Mouse (Mus musculus) liver, embryonic 14.5 days (tissue): ENCODE results near the gene Afdn. TPM values are rescaled to one million over a fixed set of nuclear protein-coding genes. Genes with fewer than 3 reads are reported as not detected.

Experiments
- ATAC-seq: fragments of 200-750 bp; cut with Nextera tagmentation; 2 replicates; pipeline ENCODE4 v1.8.0; 2017; ENCODE audit warnings: moderate number of reproducible peaks, mild to moderate bottlenecking, moderate library complexity; ENCODE audit not compliant: insufficient read depth
- DNase-seq, 3 experiments: peaks; one replicate each; pipeline ENCODE4 v3.0.0-alpha.2; 2012 to 2013; ENCODE audit warnings: low read depth in 3 of 3, low spot score in 3 of 3
- H3K27ac ChIP-seq: fragments of 300-500 bp; sonication (generic); 2 replicates; pipeline ENCODE4 v1.5.1; 2014; ENCODE audit warnings: moderate library complexity, mild to moderate bottlenecking, control low read depth, inconsistent platforms
- H3K27me3 ChIP-seq: fragments of 300-500 bp; sonication (generic); 2 replicates; pipeline ENCODE4 v1.6.1; 2014; ENCODE audit warnings: mild to moderate bottlenecking, low read length, moderate library complexity; ENCODE audit not compliant: control insufficient read depth, insufficient read depth
- H3K36me3 ChIP-seq: fragments of 300-500 bp; sonication (generic); replicated peaks from 2 replicates; pipeline ENCODE4 v1.6.1; 2014; ENCODE audit warnings: low read depth; ENCODE audit not compliant: control insufficient read depth, insufficient read depth
- H3K4me1 ChIP-seq, 2 experiments: fragments of 200-500 bp in 1 of 2; fragments of 300-500 bp in 1 of 2; sonication (generic) in 1 of 2; replicated peaks; 2 replicates each; pipeline ENCODE4 v1.6.1; 2012 to 2014; ENCODE audit warnings: antibody characterized with exemption in 1 of 2, inconsistent platforms in 1 of 2, low read length in 1 of 2; ENCODE audit not compliant: control insufficient read depth in 2 of 2, insufficient read depth in 2 of 2
- H3K4me2 ChIP-seq: fragments of 300-500 bp; sonication (generic); 2 replicates; pipeline ENCODE4 v1.6.1; 2014; ENCODE audit warnings: low read depth, mild to moderate bottlenecking, control low read depth, moderate library complexity
- H3K4me3 ChIP-seq, 2 experiments: fragments of 200-500 bp in 1 of 2; fragments of 300-500 bp in 1 of 2; sonication (generic) in 1 of 2; 2 replicates each; pipeline ENCODE4 v1.5.1; 2012 to 2014; ENCODE audit warnings: low read depth in 2 of 2, low read length in 2 of 2, mild to moderate bottlenecking in 2 of 2, control low read depth in 1 of 2, inconsistent platforms in 1 of 2, moderate library complexity in 1 of 2; ENCODE audit not compliant: insufficient read depth in 1 of 2
- H3K9ac ChIP-seq: fragments of 300-500 bp; sonication (generic); replicated peaks from 2 replicates; pipeline ENCODE4 v1.6.1; 2014; ENCODE audit warnings: mild to moderate bottlenecking, control low read depth, moderate library complexity
- H3K9me3 ChIP-seq: fragments of 300-500 bp; sonication (generic); 2 replicates; pipeline ENCODE4 v1.6.1; 2016; ENCODE audit warnings: low read length, mixed read lengths; ENCODE audit not compliant: control insufficient read depth
- CTCF ChIP-seq: IDR thresholded peaks from 2 replicates; pipeline ENCODE4 v1.5.1; 2016; ENCODE audit warnings: antibody characterized with exemption, low read depth, control low read depth
- EP300 ChIP-seq: IDR thresholded peaks from 2 replicates; pipeline ENCODE4 v1.6.1; 2016; ENCODE audit warnings: antibody characterized with exemption, low read depth
- WGBS: fragments of 180-500 bp; shearing (Covaris S2); extraction: QIAGEN DNeasy Blood & Tissue Kit; methylation state at CpG from one replicate; pipeline ENCODE4 v1.1.7; 2014; ENCODE audit not compliant: insufficient replicate concordance; 5-methylcytosine and 5-hydroxymethylcytosine counted together
- polyA plus RNA-seq, 2 experiments: library from polyadenylated mRNA; depleted of rRNA in 1 of 2; stranded (reverse) in 1 of 2; unstranded in 1 of 2; fragments of >200 nt; fragmentation: Nextera tagmentation in 1 of 2; extraction: Ambion mirVana in 1 of 2; gene quantifications; 2 replicates each; pipeline versions ENCODE4 v1.2.1 to v1.2.3; 2012 to 2014

Afdn gene
- polyA plus RNA-seq, 2 experiments: 6.4 to 7.1 TPM

DNA sequence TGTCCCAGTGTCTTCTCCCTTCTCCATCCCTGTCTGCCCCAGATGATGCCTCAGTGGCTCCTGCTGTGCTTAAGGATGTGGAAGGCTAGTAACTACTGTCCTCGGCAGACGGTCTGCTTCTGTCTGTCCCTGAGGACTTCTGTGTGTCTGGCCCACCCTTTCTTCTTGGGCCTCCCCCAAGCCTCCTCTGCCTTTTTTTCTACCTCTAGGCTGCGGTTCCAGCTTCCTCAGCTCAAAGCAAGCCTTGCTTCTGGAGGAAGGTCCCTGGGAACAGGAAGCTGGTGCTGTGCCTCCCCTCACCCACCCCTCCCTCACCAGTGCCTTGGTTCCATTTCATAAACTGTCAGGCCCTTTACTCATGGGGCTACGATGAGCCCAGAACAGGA, 28.6 kb upstream of the Afdn start:
- Histone ChIP-seq H3K9ac (no peak overlapping the region), H3K36me3 (no peaks in the 10 kb centered on the region), H3K4me1 (0 out of 4 replicates have a peak, but pooled peaks cover 0 to 3% of the 10 kb centered on the region in 2 experiments), H3K9me3 (no peaks in the 10 kb centered on the region), H3K4me3 (no peak overlapping the region), H3K4me2 (no peak overlapping the region), H3K27ac (no peak overlapping the region), H3K27me3 (no peaks in the 10 kb centered on the region)
- DNase-seq (no peak), ATAC-seq (no peak)
- no peak for TF ChIP-seq EP300
- TF ChIP-seq CTCF: no peak
- 18% methylated on average over 4 of the region's 4 CpGs for WGBS

DNA sequence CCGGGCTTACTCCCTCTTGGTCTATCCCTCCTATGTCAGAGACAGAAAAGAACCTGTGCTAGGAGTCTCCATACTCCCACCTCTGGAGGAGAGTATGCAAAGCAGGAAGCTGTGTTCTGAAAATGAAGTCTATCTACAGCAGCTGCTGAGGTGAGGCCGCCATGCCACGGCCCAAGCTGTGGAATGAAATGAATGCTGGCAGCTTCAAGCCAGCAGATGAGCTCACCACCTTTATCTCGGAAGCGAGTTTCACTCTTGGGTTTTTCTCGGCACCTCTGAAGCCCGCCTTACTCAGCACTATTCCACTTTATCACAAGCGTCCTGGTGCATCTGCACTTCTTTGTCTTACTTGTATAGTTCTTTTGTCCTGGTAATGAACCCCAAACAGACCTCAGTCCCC, 27.7 kb upstream of the Afdn start:
- ATAC-seq: no peak
- H3K4me3 ChIP-seq: no peak overlapping the region
- no peak overlapping the region for H3K4me2 ChIP-seq
- H3K4me1 ChIP-seq: 0 out of 4 replicates have a peak, but pooled peaks cover 0 to 3% of the 10 kb centered on the region in 2 experiments
- no peak overlapping the region for H3K9ac ChIP-seq
- 35% methylated on average over 8 of the region's 8 CpGs for WGBS
- no peak for TF ChIP-seq EP300
- no peak for TF ChIP-seq CTCF
- no peaks in the 10 kb centered on the region for H3K9me3 ChIP-seq
- H3K36me3 ChIP-seq: no peaks in the 10 kb centered on the region
- H3K27me3 ChIP-seq: no peaks in the 10 kb centered on the region
- DNase-seq: no peak
- H3K27ac ChIP-seq: no peak overlapping the region

DNA sequence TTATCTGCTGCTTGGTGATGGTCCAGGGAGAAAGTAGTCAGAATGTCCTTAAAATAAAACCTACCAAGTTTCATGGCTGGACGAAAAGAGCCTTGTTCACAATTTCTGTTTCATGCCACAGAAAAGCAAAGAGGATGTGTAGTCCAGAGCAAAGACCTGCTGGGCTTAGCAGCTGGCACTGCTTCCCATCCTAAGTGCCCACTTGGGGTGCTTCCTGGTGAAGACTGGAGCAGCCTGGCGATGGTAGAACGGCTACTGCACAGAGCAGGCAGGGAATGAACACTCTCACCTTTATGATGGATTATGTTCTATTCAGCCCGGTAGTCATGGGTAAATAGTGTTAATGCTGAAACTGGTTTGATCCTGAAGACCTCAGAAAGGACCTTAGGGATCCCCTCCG, 26.4 kb upstream of the Afdn start:
- no peak overlapping the region for H3K4me3 ChIP-seq
- no peaks in the 10 kb centered on the region for H3K27me3 ChIP-seq
- H3K36me3 ChIP-seq: no peaks in the 10 kb centered on the region
- DNase-seq: no peak
- 67% methylated on average over 5 of the region's 5 CpGs for WGBS
- H3K27ac ChIP-seq: no peak overlapping the region
- no peak overlapping the region for H3K4me2 ChIP-seq
- no peak overlapping the region for H3K9ac ChIP-seq
- TF ChIP-seq CTCF (no peak), EP300 (no peak)
- 0 out of 4 replicates have a peak, but pooled peaks cover 0 to 3% of the 10 kb centered on the region in 2 experiments for H3K4me1 ChIP-seq
- no peak for ATAC-seq
- no peaks in the 10 kb centered on the region for H3K9me3 ChIP-seq

DNA sequence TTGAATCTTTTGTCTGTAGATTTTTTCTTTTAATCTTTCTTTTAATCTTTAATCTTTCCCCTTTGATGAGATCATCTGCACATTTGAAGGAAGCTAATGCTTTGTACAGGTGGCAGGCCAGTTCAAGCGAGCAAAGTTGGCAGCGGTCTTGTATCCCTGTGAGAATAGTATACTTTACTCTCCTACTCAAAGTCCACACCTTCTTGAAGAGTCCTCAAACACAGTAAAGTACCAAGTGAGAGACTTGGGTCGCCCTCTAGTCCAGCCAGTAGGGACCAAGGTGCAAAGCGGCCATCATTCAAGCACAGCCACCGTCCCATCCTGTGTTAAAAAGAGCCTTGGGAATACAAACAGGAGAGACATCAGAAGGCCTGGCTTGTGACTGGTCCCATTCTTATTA, 25.3 kb upstream of the Afdn start:
- TF ChIP-seq EP300 (no peak), CTCF (no peak)
- DNase-seq: no peak
- Histone ChIP-seq H3K4me2 (no peak overlapping the region), H3K27me3 (no peaks in the 10 kb centered on the region), H3K9me3 (no peaks in the 10 kb centered on the region), H3K4me3 (no peak overlapping the region), H3K27ac (no peak overlapping the region), H3K4me1 (0 out of 4 replicates have a peak, but pooled peaks cover 0 to 3% of the 10 kb centered on the region in 2 experiments), H3K9ac (no peak overlapping the region), H3K36me3 (no peaks in the 10 kb centered on the region)
- ATAC-seq: no peak
- WGBS: 73% methylated on average over 5 of the region's 5 CpGs

DNA sequence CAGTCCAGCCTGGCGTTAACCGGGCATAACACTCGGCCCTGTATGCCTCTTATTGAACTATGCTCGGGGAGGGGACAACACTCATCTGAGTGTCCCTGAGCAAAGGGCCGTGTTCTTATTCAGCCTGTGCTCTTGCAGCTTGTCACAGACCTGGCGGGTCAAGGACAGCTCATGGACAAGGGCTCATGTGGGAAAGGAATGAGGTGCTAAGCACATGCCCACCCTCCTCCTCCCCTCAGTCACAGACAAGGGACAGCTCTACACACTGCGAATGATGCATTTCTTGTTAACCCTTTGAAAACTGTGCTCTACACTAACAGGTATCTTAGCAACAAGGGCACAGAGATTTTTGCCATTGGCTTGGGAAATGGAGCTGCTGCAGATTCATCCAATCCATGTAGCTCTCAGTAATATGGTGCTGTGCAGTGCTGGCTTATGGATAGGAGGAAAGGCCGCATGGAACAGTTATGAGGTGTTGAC, 24.5 kb upstream of the Afdn start:
- Histone ChIP-seq H3K36me3 (no peaks in the 10 kb centered on the region), H3K27ac (no peak overlapping the region), H3K4me2 (no peak overlapping the region), H3K27me3 (no peaks in the 10 kb centered on the region), H3K9me3 (no peaks in the 10 kb centered on the region), H3K4me3 (no peak overlapping the region), H3K9ac (no peak overlapping the region), H3K4me1 (peaks cover 0 to 5% of the 10 kb centered on the region in 2 experiments; a peak in 1 of 4 replicates)
- ATAC-seq (no peak), DNase-seq (no peak)
- WGBS: 55% methylated on average over 8 of the region's 8 CpGs
- TF ChIP-seq CTCF: no peak
- TF ChIP-seq EP300: no peak
